In genomic region chr3:122466100-122466730, GRCm38 (mm10) we compare ENCODE assay signal across 9 mouse cellular contexts.
A peak's percentile ranks its signal among the peaks of the same experiment; 100 is the strongest.
DNase-seq lines count a peak whose midpoint lies in the region; ATAC-seq lines count a peak whose summit lies in the region.
"Had no signal": no experiment of that assay in that cellular context is flagged by ENCODE, and none has a peak within 500 bp of the region (broad histone marks: within the 10 kb centered on the region; RNA-seq: fewer than 3 reads in every experiment).

No protein-coding gene starts in this region.

- WGBS in heart, embryonic 11.5 days (ENCODE audit: insufficient replicate concordance): 41% methylated on average over 9 of the region's 9 CpGs

- no peak overlapping the region for H3K9ac ChIP-seq in heart, embryonic 11.5 days (ENCODE audit: low read depth, low read length)
- H3K9ac ChIP-seq: embryonic facial prominence, embryonic 13.5 days had no signal

- DNase-seq in heart, adult 8-10 months (ENCODE audit: low spot score): peak; percentile 72
- peak; percentile 81 for DNase-seq in 416B (ENCODE audit: low read depth)
- DNase-seq in MEL-GATA-1-ER (ENCODE audit: extremely low read depth, low read depth): peak; percentile 55
- peak; percentile 45 to 79 for DNase-seq in cerebellum, postnatal 25 days
- DNase-seq in kidney, adult 8-10 months: peak; percentile 36 to 51
- peak; percentile 59 for DNase-seq in lung, postnatal 25 days (ENCODE audit: low spot score)
- DNase-seq in thymus, postnatal 4 days: peak; percentile 48

- H3K4me3 ChIP-seq in heart, embryonic 11.5 days (ENCODE audit: low read depth, low read length): no peak overlapping the region
- H3K4me3 ChIP-seq: embryonic facial prominence, embryonic 13.5 days had no signal

- H3K4me1 ChIP-seq in heart, embryonic 11.5 days (ENCODE audit: control insufficient read depth, insufficient read depth, low read length): peaks cover 5% of the 10 kb centered on the region; the same call in 1 of the 2 replicates

- no peaks in the 10 kb centered on the region for H3K36me3 ChIP-seq in heart, embryonic 11.5 days (ENCODE audit: control insufficient read depth, insufficient read depth, low read length)
- H3K36me3 ChIP-seq: embryonic facial prominence, embryonic 13.5 days had no signal

- no peak overlapping the region for H3K4me2 ChIP-seq in heart, embryonic 11.5 days
- H3K4me2 ChIP-seq: embryonic facial prominence, embryonic 13.5 days had no signal

- no peak for ATAC-seq in heart, embryonic 11.5 days (replicated peaks; ENCODE audit: insufficient number of reproducible peaks, low FRiP score, low TSS enrichment)

- no peak overlapping the region for H3K27ac ChIP-seq in heart, embryonic 11.5 days (ENCODE audit: low read depth, low read length)
- H3K27ac ChIP-seq: embryonic facial prominence, embryonic 13.5 days had no signal

- peaks cover 41% of the 10 kb centered on the region for H3K27me3 ChIP-seq in heart, embryonic 11.5 days (ENCODE audit: control insufficient read depth, insufficient read depth, low read length)

- H3K9me3 ChIP-seq in heart, embryonic 11.5 days (replicated peaks; ENCODE audit: control insufficient read depth, low read length): no peaks in the 10 kb centered on the region
- H3K9me3 ChIP-seq: embryonic facial prominence, embryonic 13.5 days had no signal
